In the genomic region with DNA sequence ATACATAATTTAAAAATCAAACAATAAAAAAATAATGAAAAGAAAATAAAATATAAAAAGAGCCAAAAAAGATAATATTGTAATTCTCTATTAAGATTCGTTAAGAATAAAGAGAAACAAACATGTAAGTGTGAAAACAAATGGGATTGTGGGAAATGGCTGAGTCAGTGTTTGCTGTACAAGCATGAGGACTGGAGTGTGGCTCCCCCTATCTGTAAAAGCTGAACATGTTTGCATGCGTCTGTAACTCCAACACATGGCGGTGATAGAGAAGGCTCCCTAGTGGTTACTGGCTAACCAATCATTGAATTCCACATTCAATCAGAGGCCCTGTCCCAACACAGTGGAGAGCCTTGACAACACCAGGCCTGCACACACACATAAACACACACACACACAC, we compare ENCODE assay signal across 19 mouse cellular contexts.
A peak's percentile ranks its signal among the peaks of the same experiment; 100 is the strongest.
DNase-seq lines count a peak whose midpoint lies in the region; ATAC-seq and TF ChIP-seq lines count a peak whose summit lies in the region.
"Had no signal": no experiment of that assay in that cellular context is flagged by ENCODE, and none has a peak within 500 bp of the region (broad histone marks: within the 10 kb centered on the region; RNA-seq: fewer than 3 reads in every experiment).

No protein-coding gene starts in this region.

- WGBS in lung, embryonic 14.5 days: 86% methylated on average over 3 of the region's 3 CpGs

- H3K9ac ChIP-seq in lung, embryonic 14.5 days: no peak overlapping the region
- H3K9ac ChIP-seq in CH12.LX (ENCODE audit: insufficient read depth, low read depth): no peak overlapping the region
- H3K9ac ChIP-seq in MEL (ENCODE audit: control insufficient read depth, low read depth, low read length, poor library complexity, severe bottlenecking): no peak overlapping the region
- H3K9ac ChIP-seq: embryonic facial prominence, embryonic 12.5 days; forebrain, postnatal 0 days; heart, embryonic 15.5 days; liver, embryonic 13.5 days; midbrain, embryonic 15.5 days had no signal

- no peaks in the 10 kb centered on the region for H3K27me3 ChIP-seq in lung, embryonic 14.5 days (ENCODE audit: insufficient read depth, low read length)
- H3K27me3 ChIP-seq in CH12.LX (replicated peaks) (no peaks in the 10 kb centered on the region), MEL (ENCODE audit: control insufficient read depth in 1 of 2, insufficient read depth in 2 of 2, low read length in 2 of 2) (no peaks in the 10 kb centered on the region)
- H3K27me3 ChIP-seq: embryonic facial prominence, embryonic 12.5 days; heart, embryonic 15.5 days; liver, embryonic 13.5 days; midbrain, embryonic 15.5 days had no signal

- no peaks in the 10 kb centered on the region for H3K36me3 ChIP-seq in lung, embryonic 14.5 days (ENCODE audit: insufficient read depth)
- H3K36me3 ChIP-seq in CH12.LX (replicated peaks in 1 of 2; ENCODE audit: control insufficient read depth in 1 of 2, insufficient read depth in 1 of 2, low read length in 1 of 2) (no peaks in the 10 kb centered on the region), MEL (ENCODE audit: control insufficient read depth in 1 of 2, insufficient read depth in 2 of 2, low read length in 2 of 2) (no peaks in the 10 kb centered on the region)
- H3K36me3 ChIP-seq: embryonic facial prominence, embryonic 12.5 days; heart, embryonic 15.5 days; liver, embryonic 13.5 days; midbrain, embryonic 15.5 days had no signal

- peak; percentile 18; the same call in 1 of the 2 replicates for TF ChIP-seq CTCF in lung, embryonic 14.5 days (IDR thresholded peaks at IDR 0.05; ENCODE audit: low read depth)
- peak; percentile 21 to 83; a peak in 3 of 4 replicates for TF ChIP-seq CTCF in CH12.LX (conservative IDR thresholded peaks at IDR 0.05 in 1 of 2, IDR thresholded peaks at IDR 0.05 in 1 of 2; ENCODE audit: low read depth in 2 of 2, low read length in 2 of 2)
- peak in 1 of 3 experiments; percentile 21; a peak in 2 of 6 replicates for TF ChIP-seq CTCF in MEL (IDR thresholded peaks at IDR 0.05 in 2 of 3, conservative IDR thresholded peaks at IDR 0.05 in 1 of 3; ENCODE audit: control insufficient read depth in 1 of 3, insufficient read depth in 1 of 3, low read depth in 2 of 3, low read length in 3 of 3, poor library complexity in 1 of 3, severe bottlenecking in 1 of 3)

- no peak for TF ChIP-seq EP300 in CH12.LX (IDR thresholded peaks at IDR 0.05; ENCODE audit: low read length)
- no peak for TF ChIP-seq EP300 in MEL (IDR thresholded peaks at IDR 0.05; ENCODE audit: low read depth in 1 of 2, low read length in 2 of 2)

- no peaks in the 10 kb centered on the region for H3K9me3 ChIP-seq in lung, embryonic 14.5 days (ENCODE audit: low read depth, low read length)
- H3K9me3 ChIP-seq in CH12.LX (replicated peaks; ENCODE audit: low read length): no peaks in the 10 kb centered on the region
- no peaks in the 10 kb centered on the region for H3K9me3 ChIP-seq in MEL (replicated peaks; ENCODE audit: insufficient read depth, low read length)
- H3K9me3 ChIP-seq: embryonic facial prominence, embryonic 12.5 days; heart, embryonic 15.5 days; liver, embryonic 13.5 days; midbrain, embryonic 15.5 days had no signal

- dilution Hi-C loops in CH12.LX (cut with MboI; ENCODE audit: extremely low pct_ligation_motif_present, extremely low pct_unique_long_range_greater_than_20kb, low sequenced_read_pairs): no loop called here

- no peak overlapping the region for H3K4me3 ChIP-seq in lung, embryonic 14.5 days (ENCODE audit: low read depth, low read length)
- H3K4me3 ChIP-seq in CH12.LX (replicated peaks in 1 of 3; ENCODE audit: low read depth in 2 of 3, low read length in 2 of 3, poor library complexity in 1 of 3) (no peak overlapping the region), MEL (ENCODE audit: control insufficient read depth in 1 of 2, insufficient read depth in 1 of 2, low read depth in 2 of 2, low read length in 2 of 2) (no peak overlapping the region)
- H3K4me3 ChIP-seq: embryonic facial prominence, embryonic 12.5 days; gastrocnemius, adult 2 months; heart, embryonic 15.5 days; liver, embryonic 13.5 days; midbrain, embryonic 15.5 days had no signal

- ATAC-seq in lung, embryonic 14.5 days (ENCODE audit: insufficient read depth): no peak; the same call in 1 of the 2 replicates
- ATAC-seq in megakaryocyte progenitor cell, adult 5-6 weeks (replicated peaks; ENCODE audit: poor library complexity): peak; percentile 46
- ATAC-seq: forebrain, postnatal 0 days; midbrain, embryonic 15.5 days had no signal

- peak; percentile 8 for DNase-seq in lung, embryonic 14.5 days
- DNase-seq in lung, adult 18-20 months: no peak
- DNase-seq in CH12.LX (ENCODE audit: extremely low read depth): peak; percentile 67
- DNase-seq in MEL (ENCODE audit: low read depth, low spot score): peak; percentile 15
- DNase-seq in heart, adult 18-20 months: no peak
- DNase-seq in urinary bladder, adult 2 months (ENCODE audit: low spot score): no peak
- DNase-seq: adrenal gland, postnatal 10 days; cerebellum, adult 11-12 months; cerebellum, postnatal 25 days; forebrain, postnatal 0 days; gastrocnemius, adult 2 months; heart, adult 11 months; liver, embryonic 13.5 days; retina, postnatal 1 day; thymus, adult 18-20 months had no signal

- no peaks in the 10 kb centered on the region for H3K4me1 ChIP-seq in lung, embryonic 14.5 days (ENCODE audit: insufficient read depth)
- H3K4me1 ChIP-seq in CH12.LX (ENCODE audit: control insufficient read depth in 1 of 2, insufficient read depth in 2 of 2) (peaks cover 3 to 6% of the 10 kb centered on the region in 2 experiments; a peak in 2 of 4 replicates), MEL (ENCODE audit: control insufficient read depth in 1 of 2, insufficient read depth in 2 of 2, low read length in 2 of 2) (no peaks in the 10 kb centered on the region)
- H3K4me1 ChIP-seq: embryonic facial prominence, embryonic 12.5 days; heart, embryonic 15.5 days; liver, embryonic 13.5 days; midbrain, embryonic 15.5 days had no signal

- H3K79me2 ChIP-seq in CH12.LX (replicated peaks; ENCODE audit: control insufficient read depth, extremely low read depth, insufficient read depth, poor library complexity, severe bottlenecking) (no peaks in the 10 kb centered on the region), MEL (ENCODE audit: control insufficient read depth, insufficient read depth, low read length, poor library complexity) (no peaks in the 10 kb centered on the region)

- in situ Hi-C loops in CH12.LX (cut with MboI; ENCODE audit: low pct_ligation_motif_present, low pct_unique_long_range_greater_than_20kb, low sequenced_read_pairs): loop anchor here (25.0 kb wide), 1 partner anchor 180 kb away; no protein-coding TSS in a partner anchor

- TF ChIP-seq RAD21 in CH12.LX (IDR thresholded peaks at IDR 0.05; ENCODE audit: low read depth, low read length) (peak; percentile 75), MEL (IDR thresholded peaks at IDR 0.05; ENCODE audit: low read depth, low read length) (no peak)

- no peak overlapping the region for H3K27ac ChIP-seq in lung, embryonic 14.5 days (ENCODE audit: low read depth)
- H3K27ac ChIP-seq in CH12.LX (ENCODE audit: insufficient read depth, low read depth) (no peak overlapping the region), MEL (ENCODE audit: control insufficient read depth, low read depth, low read length) (no peak overlapping the region)
- H3K27ac ChIP-seq: embryonic facial prominence, embryonic 12.5 days; gastrocnemius, adult 2 months; heart, embryonic 15.5 days; liver, embryonic 13.5 days; midbrain, embryonic 15.5 days had no signal

- no peak overlapping the region for H3K4me2 ChIP-seq in lung, embryonic 14.5 days
- no peak overlapping the region for H3K4me2 ChIP-seq in CH12.LX (ENCODE audit: insufficient read depth, low read depth, poor library complexity, severe bottlenecking)
- H3K4me2 ChIP-seq: embryonic facial prominence, embryonic 12.5 days; heart, embryonic 15.5 days; liver, embryonic 13.5 days; midbrain, embryonic 15.5 days had no signal

- no peak for TF ChIP-seq POLR2A in CH12.LX (IDR thresholded peaks at IDR 0.05; ENCODE audit: low read depth, low read length)
- no peak for TF ChIP-seq POLR2A in MEL (IDR thresholded peaks at IDR 0.05; ENCODE audit: control insufficient read depth in 1 of 2, insufficient read depth in 1 of 2, low read depth in 1 of 2, low read length in 2 of 2, poor library complexity in 1 of 2)

TF ChIP-seq in CH12.LX, 34 proteins besides CTCF, POLR2A, EP300 and RAD21 (continues in another document):
- TF ChIP-seq HCFC1 (IDR thresholded peaks at IDR 0.05; ENCODE audit: low read depth, low read length) (0 out of 2 replicates have a peak, but pooled peaks have one; percentile 17), JUN (IDR thresholded peaks at IDR 0.05; ENCODE audit: insufficient read depth, low read depth, low read length) (peak; percentile 22; the same call in 1 of the 2 replicates), KAT2A (IDR thresholded peaks at IDR 0.05; ENCODE audit: insufficient replicate concordance, low read length) (no peak), ZMIZ1 (IDR thresholded peaks at IDR 0.05; ENCODE audit: low read depth, low read length) (no peak), ELF1 (IDR thresholded peaks at IDR 0.05; ENCODE audit: low read depth, low read length) (no peak), MYC (IDR thresholded peaks at IDR 0.05; ENCODE audit: low read depth, low read length) (peak; percentile 92), ZNF384 (IDR thresholded peaks at IDR 0.05; ENCODE audit: low read depth, low read length) (peak; percentile 34; the same call in 1 of the 2 replicates), SMC3 (IDR thresholded peaks at IDR 0.05; ENCODE audit: low read depth, low read length) (peak; percentile 53), MAX (IDR thresholded peaks at IDR 0.05; ENCODE audit: low read length) (peak; percentile 83), JUND (conservative IDR thresholded peaks at IDR 0.05; ENCODE audit: low read depth, low read length) (peak; percentile 29; the same call in 1 of the 2 replicates)

TF ChIP-seq in MEL, 35 proteins besides CTCF, POLR2A, EP300 and RAD21:
- TF ChIP-seq MAX (IDR thresholded peaks at IDR 0.05; ENCODE audit: low read length): no peak
- no peak for TF ChIP-seq TAL1 (IDR thresholded peaks at IDR 0.05; ENCODE audit: low read length)
- 0 out of 2 replicates have a peak, but pooled peaks have one; percentile 5 for TF ChIP-seq SMC3 (IDR thresholded peaks at IDR 0.05; ENCODE audit: low read depth, low read length)
- no peak for TF ChIP-seq BHLHE40 (IDR thresholded peaks at IDR 0.05; ENCODE audit: borderline replicate concordance, low read depth, low read length)
- no peak for TF ChIP-seq POLR2AphosphoS2 (IDR thresholded peaks at IDR 0.05; ENCODE audit: low read length)
- no peak for TF ChIP-seq GATA1 (IDR thresholded peaks at IDR 0.05; ENCODE audit: low read depth, low read length)
- TF ChIP-seq E2F4 (IDR thresholded peaks at IDR 0.05; ENCODE audit: borderline replicate concordance, low read depth, low read length): no peak
- TF ChIP-seq TBP (IDR thresholded peaks at IDR 0.05; ENCODE audit: low read depth, low read length): no peak
- no peak for TF ChIP-seq MYC (IDR thresholded peaks at IDR 0.05; ENCODE audit: low read depth, low read length)

Comparison
In these comparisons a context has a peak if more than half of its experiments do, and no peak if none do; other contexts are left out.
1. DNase-seq: peak in lung, embryonic 14.5 days (single experiment), CH12.LX (single experiment) and MEL (single experiment); none in lung, adult 18-20 months (0 of 2), heart, adult 18-20 months (0 of 2) and urinary bladder, adult 2 months (single experiment).